19 mouse cellular contexts compared by ENCODE assay signal in the genomic region with DNA sequence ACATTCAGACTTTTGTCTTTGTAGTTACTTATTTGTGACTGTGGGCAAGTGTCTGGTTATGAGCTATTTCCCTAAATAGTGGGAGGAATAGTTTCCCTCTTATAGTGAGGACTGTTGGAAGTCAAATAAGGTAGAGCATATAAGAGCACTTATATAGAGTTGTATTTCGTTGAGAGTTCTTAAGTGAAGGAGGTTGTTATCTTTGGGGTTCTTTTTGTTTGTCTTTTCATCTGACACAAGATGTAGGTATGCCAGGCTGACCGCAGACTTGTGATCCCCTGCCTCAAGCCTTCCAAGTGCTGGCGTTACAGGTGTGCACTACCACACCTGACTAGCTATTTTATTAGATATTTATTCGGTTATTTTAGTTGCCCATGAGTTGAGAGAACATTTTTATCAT.
"Had no signal": no experiment of that assay in that cellular context is flagged by ENCODE, and none has a peak within 500 bp of the region (broad histone marks: within the 10 kb centered on the region; RNA-seq: fewer than 3 reads in every experiment).

No protein-coding gene starts in this region.

- H3K4me2 ChIP-seq: limb, embryonic 13.5 days; liver, embryonic 12.5 days; liver, embryonic 15.5 days; midbrain, embryonic 12.5 days; midbrain, embryonic 15.5 days; neural tube, embryonic 13.5 days; stomach, embryonic 15.5 days had no signal

- H3K9ac ChIP-seq: limb, embryonic 13.5 days; liver, embryonic 12.5 days; liver, embryonic 15.5 days; midbrain, embryonic 12.5 days; midbrain, embryonic 15.5 days; neural tube, embryonic 13.5 days; stomach, embryonic 15.5 days had no signal

- ATAC-seq: intestine, postnatal 0 days; liver, embryonic 12.5 days; midbrain, embryonic 15.5 days had no signal

- H3K36me3 ChIP-seq: midbrain, embryonic 15.5 days; stomach, embryonic 15.5 days had no signal

- H3K4me3 ChIP-seq: limb, embryonic 10.5 days; limb, embryonic 13.5 days; liver, embryonic 12.5 days; liver, embryonic 15.5 days; midbrain, embryonic 12.5 days; midbrain, embryonic 15.5 days; myocyte; neural tube, embryonic 13.5 days; stomach, embryonic 15.5 days had no signal

- H3K27ac ChIP-seq: kidney, postnatal 0 days; limb, embryonic 10.5 days; limb, embryonic 13.5 days; liver, embryonic 12.5 days; liver, embryonic 15.5 days; midbrain, embryonic 15.5 days; stomach, embryonic 15.5 days had no signal

- H3K4me1 ChIP-seq: limb, embryonic 10.5 days; limb, embryonic 13.5 days; liver, embryonic 12.5 days; liver, embryonic 15.5 days; midbrain, embryonic 12.5 days; midbrain, embryonic 15.5 days; stomach, embryonic 15.5 days had no signal

- H3K9me3 ChIP-seq: limb, embryonic 10.5 days; liver, embryonic 12.5 days; liver, embryonic 15.5 days; midbrain, embryonic 15.5 days; stomach, embryonic 15.5 days had no signal

- H3K27me3 ChIP-seq: limb, embryonic 13.5 days; liver, embryonic 12.5 days; liver, embryonic 15.5 days; midbrain, embryonic 12.5 days; midbrain, embryonic 15.5 days; neural tube, embryonic 13.5 days; stomach, embryonic 15.5 days had no signal

- DNase-seq: kidney, adult 2 months; kidney, postnatal 25 days; layer of hippocampus, adult 9-11 months; liver; retina, postnatal 1 day; right cerebral cortex, postnatal 25 days; spleen, adult 18-20 months; thymus, postnatal 25 days had no signal
